Mouse (Mus musculus) ES-E14 (cell line): Measurements from ENCODE around the gene Cuta. TPM values are rescaled to one million over a fixed set of nuclear protein-coding genes. Genes with fewer than 3 reads are reported as not detected.
A peak's percentile ranks its signal among the peaks of the same experiment; 100 is the strongest.

Experiments
- DNase-seq: peaks from one replicate; pipeline ENCODE4 v3.0.0-alpha.2; 2013; ENCODE audit warnings: low read depth, low spot score
- H3K27ac ChIP-seq: 2 replicates; pipeline ENCODE4 v1.5.1; 2012; ENCODE audit warnings: low read depth, mild to moderate bottlenecking, low read length, moderate library complexity, mixed read lengths; ENCODE audit not compliant: poor library complexity, insufficient read depth, severe bottlenecking
- H3K36me3 ChIP-seq: 2 replicates; pipeline ENCODE4 v1.6.1; 2012; ENCODE audit warnings: mild to moderate bottlenecking, low read length, moderate library complexity, mixed read lengths; ENCODE audit not compliant: control insufficient read depth, poor library complexity, insufficient read depth, severe bottlenecking
- H3K4me1 ChIP-seq, 2 experiments: fragments of 150-350 bp in 1 of 2; sonication (generic) in 1 of 2; 2 replicates each; pipeline ENCODE4 v1.6.1; 2012; ENCODE audit warnings: low read length in 2 of 2, mild to moderate bottlenecking in 1 of 2, mixed read lengths in 1 of 2; ENCODE audit not compliant: control insufficient read depth in 2 of 2, insufficient read depth in 2 of 2, poor library complexity in 1 of 2
- H3K4me3 ChIP-seq, 2 experiments: fragments of 150-350 bp in 1 of 2; sonication (generic) in 1 of 2; 2 replicates each; pipeline ENCODE4 v1.5.1; 2012; ENCODE audit warnings: low read length in 2 of 2, low read depth in 1 of 2, mild to moderate bottlenecking in 1 of 2, mixed read lengths in 1 of 2; ENCODE audit not compliant: insufficient read depth in 1 of 2, poor library complexity in 1 of 2, severe bottlenecking in 1 of 2
- H3K9ac ChIP-seq: 2 replicates; pipeline ENCODE4 v1.6.1; 2012; ENCODE audit warnings: low read depth, mild to moderate bottlenecking, low read length, mixed read lengths; ENCODE audit not compliant: poor library complexity, insufficient read depth, severe bottlenecking
- H3K9me3 ChIP-seq: fragments of 150-350 bp; sonication (generic); 2 replicates; pipeline ENCODE4 v1.6.1; 2012; ENCODE audit warnings: low read depth, mild to moderate bottlenecking, low read length; ENCODE audit not compliant: control insufficient read depth, insufficient read depth
- CHD2 ChIP-seq: IDR thresholded peaks from 2 replicates; pipeline ENCODE4 v1.6.1; 2014; ENCODE audit warnings: mild to moderate bottlenecking, low read depth, low read length, inconsistent platforms
- HCFC1 ChIP-seq: IDR thresholded peaks from 2 replicates; pipeline ENCODE4 v1.6.1; 2012; ENCODE audit warnings: low read length, inconsistent platforms, borderline replicate concordance; ENCODE audit not compliant: insufficient read depth
- MAFK ChIP-seq: IDR thresholded peaks from 2 replicates; pipeline ENCODE4 v1.6.1; 2014; ENCODE audit warnings: mild to moderate bottlenecking, low read depth, low read length, inconsistent platforms; ENCODE audit not compliant: insufficient read depth
- ZC3H11A ChIP-seq: IDR thresholded peaks from 2 replicates; pipeline ENCODE4 v1.6.1; 2012; ENCODE audit warnings: low read depth, mild to moderate bottlenecking, inconsistent platforms, low read length, borderline replicate concordance
- ZNF384 ChIP-seq: IDR thresholded peaks from 2 replicates; pipeline ENCODE4 v1.6.1; 2012; ENCODE audit warnings: low read depth, low read length, inconsistent platforms
- in situ Hi-C, 2 experiments: fragments of 600-800 bp; cut with MboI; formaldehyde crosslinking; loops; one replicate each; pipeline ENCODE4 v1.15.1; 2025; ENCODE audit warnings: low sequenced_read_pairs in 2 of 2, inconsistent platforms in 1 of 2; ENCODE audit not compliant: unreplicated experiment in 2 of 2
- total RNA-seq: library from RNA; depleted of rRNA; stranded (reverse); fragments of 300-350 nt; gene quantifications from 2 replicates; pipeline ENCODE4 v1.2.3, GENCODE M21; 2012

Gene Cuta
- total RNA-seq, 1 experiment, result 43.0 TPM

- Histone ChIP-seq H3K4me1 (peaks cover 2 to 17% of the 10 kb centered on the region in 2 experiments; a peak in 3 of 4 replicates), H3K27ac (peak within 1 kb of the TSS; percentile 72), H3K4me3 (peak within 1 kb of the TSS; percentile 75 to 76), H3K36me3 (peaks cover 14% of the 10 kb centered on the region; the same call in 1 of the 2 replicates), H3K9me3 (no peaks in the 10 kb centered on the region), H3K9ac (peak within 1 kb of the TSS; percentile 75)
- no peak for TF ChIP-seq CHD2
- TF ChIP-seq ZC3H11A, result no peak
- TF ChIP-seq ZNF384, result no peak
- TF ChIP-seq HCFC1, result no peak
- no peak for TF ChIP-seq MAFK
- in situ Hi-C loops, result no loop called here
- DNase-seq, result no peak
These were observed 1.8 kb upstream of the Cuta start, which contains the start of gene Syngap1 for GRCm38 (mm10) chr17:26941031-26941789. Gene Syngap1 (plus strand): TSS chr17:26941253.

- no peak for DNase-seq
- Histone ChIP-seq H3K9ac (peak overlapping the region; percentile 75), H3K36me3 (peaks cover 24% of the 10 kb centered on the region; the same call in 1 of the 2 replicates), H3K27ac (peak overlapping the region; percentile 72), H3K9me3 (no peaks in the 10 kb centered on the region), H3K4me1 (peaks cover 2 to 14% of the 10 kb centered on the region in 2 experiments; a peak in 3 of 4 replicates), H3K4me3 (peak overlapping the region; percentile 75 to 76)
- TF ChIP-seq CHD2, result no peak
- TF ChIP-seq HCFC1, result no peak
- TF ChIP-seq ZNF384, result no peak
- TF ChIP-seq ZC3H11A, result no peak
- no peak for TF ChIP-seq MAFK
- in situ Hi-C loops, result no loop called here
These were observed 568 bp upstream of the Cuta start for GRCm38 (mm10) chr17:26939973-26940300.

- Histone ChIP-seq H3K4me3 (peak overlapping the region; percentile 74 to 75), H3K36me3 (peaks cover 34% of the 10 kb centered on the region; the same call in 1 of the 2 replicates), H3K4me1 (peaks cover 2 to 11% of the 10 kb centered on the region in 2 experiments; a peak in 3 of 4 replicates), H3K9ac (peak overlapping the region; percentile 64), H3K27ac (peak overlapping the region; percentile 61; the same call in 1 of the 2 replicates), H3K9me3 (no peaks in the 10 kb centered on the region)
- no peak for DNase-seq
- in situ Hi-C loops, result no loop called here
- no peak for TF ChIP-seq ZNF384
- no peak for TF ChIP-seq ZC3H11A
- TF ChIP-seq HCFC1, result no peak
- TF ChIP-seq MAFK, result no peak
- no peak for TF ChIP-seq CHD2
These were observed 638 bp downstream of the Cuta start for GRCm38 (mm10) chr17:26938731-26939130.

- Histone ChIP-seq H3K4me3 (peak overlapping the region; percentile 74 to 75), H3K27ac (no peak overlapping the region), H3K36me3 (peaks cover 34% of the 10 kb centered on the region; the same call in 1 of the 2 replicates), H3K4me1 (peaks cover 2 to 16% of the 10 kb centered on the region in 2 experiments; a peak in 3 of 4 replicates), H3K9me3 (no peaks in the 10 kb centered on the region), H3K9ac (peak overlapping the region; percentile 64)
- no peak for TF ChIP-seq ZC3H11A
- TF ChIP-seq CHD2, result no peak
- no peak for TF ChIP-seq ZNF384
- TF ChIP-seq MAFK, result no peak
- TF ChIP-seq HCFC1, result no peak
- in situ Hi-C loops, result no loop called here
- DNase-seq, result no peak
These were observed 1.3 kb downstream of the Cuta start for GRCm38 (mm10) chr17:26937883-26938695.
